Mouse (Mus musculus) fat pad, adult 2 months (tissue): ENCODE measurements around the gene Skida1.

ENCODE experiments used
- DNase-seq: peaks from one replicate; pipeline ENCODE4 v3.0.0-alpha.2; 2011; ENCODE audit warnings: low read depth, low spot score; ENCODE audit errors: extremely low read depth

Skida1 gene

DNA sequence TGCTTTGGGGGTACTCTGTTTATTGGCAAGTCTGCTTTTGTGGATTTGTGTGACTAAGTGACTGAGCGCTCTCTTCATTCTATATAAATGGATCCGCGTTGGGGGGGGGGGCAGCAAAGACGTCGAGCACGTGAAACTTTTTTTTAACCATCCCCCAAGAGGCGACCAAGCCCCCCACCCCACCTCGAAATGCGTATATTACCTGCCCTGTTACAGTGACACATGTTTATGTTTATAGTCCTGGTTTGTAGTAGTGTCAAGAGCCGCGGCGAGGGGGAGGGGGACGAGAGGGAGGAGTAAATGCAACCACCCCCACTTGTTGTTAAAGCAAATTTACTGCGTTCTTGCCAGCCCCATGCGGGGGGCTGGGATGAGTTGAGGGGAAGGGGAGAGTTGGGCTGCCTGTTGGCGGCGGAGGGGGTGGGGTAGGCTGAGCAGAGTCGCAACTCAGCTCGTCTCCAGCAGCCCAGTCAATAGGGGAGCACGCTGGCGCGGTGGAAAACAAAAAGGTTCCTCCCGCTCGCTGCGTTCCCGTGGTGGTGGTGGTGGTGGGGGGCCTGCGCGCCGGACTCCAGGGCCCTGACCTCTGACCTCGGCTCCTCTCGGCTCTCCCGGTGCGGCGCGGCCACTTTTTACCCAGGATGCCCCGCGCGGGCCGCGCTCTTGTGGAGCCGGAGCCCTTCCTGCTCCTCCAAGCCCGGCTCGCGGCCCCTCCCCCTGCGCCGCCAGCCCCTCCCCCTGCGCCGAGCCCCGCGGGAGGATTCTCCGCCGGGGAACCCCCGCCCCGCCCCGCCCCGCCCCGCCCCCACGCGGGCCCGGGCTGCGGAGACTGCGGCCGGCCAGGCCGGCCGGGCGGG is 7.3 kb upstream of the Skida1 start:
- DNase-seq: no peak

DNA sequence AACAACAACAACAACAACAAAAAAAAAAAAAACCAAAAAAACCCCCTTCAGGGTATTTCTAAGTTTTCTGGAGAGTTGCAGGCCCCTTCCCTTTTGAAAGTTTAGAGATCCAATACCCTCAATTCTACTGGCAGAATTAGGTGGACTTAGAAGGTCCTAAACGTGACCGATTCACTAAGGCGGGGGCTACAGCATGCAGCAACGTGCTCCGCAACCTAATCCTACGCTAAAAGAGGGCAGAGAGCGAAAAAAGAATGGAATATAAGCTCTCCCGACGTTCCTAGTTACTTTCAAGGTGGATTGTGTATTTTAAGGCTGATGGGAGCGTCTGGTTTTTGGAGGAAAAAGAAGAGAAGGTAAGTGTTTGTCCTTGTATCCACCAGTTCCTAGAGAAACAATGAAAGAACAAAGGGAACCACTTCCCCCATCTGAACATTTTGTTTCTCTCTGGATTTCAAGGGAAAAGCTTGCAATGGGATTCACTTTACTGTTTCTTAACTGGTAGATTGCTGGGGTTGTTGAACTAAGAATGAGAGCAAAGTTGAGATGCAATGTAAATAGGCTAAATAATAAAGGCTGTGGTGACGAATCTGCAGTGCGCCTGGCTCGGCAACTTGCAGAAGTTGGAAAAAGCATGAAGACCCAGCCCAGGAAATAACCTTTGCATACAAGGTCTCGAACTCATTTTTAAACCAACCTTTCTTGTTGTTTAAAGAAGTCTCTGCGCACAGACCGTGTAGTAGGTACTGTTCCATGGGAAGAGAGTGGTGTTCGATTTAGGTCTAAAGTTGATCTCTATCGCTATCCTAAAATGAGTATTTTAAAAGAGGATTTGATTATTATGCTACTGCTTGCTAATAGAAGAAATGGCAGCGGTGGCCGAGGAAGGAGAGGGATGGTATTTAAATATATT is 6.4 kb upstream of the Skida1 start, which contains the start of gene Mllt10:
Gene Mllt10 (plus strand): TSS at position 222 of the 913 bp plus-strand sequence.
- DNase-seq: no peak

DNA sequence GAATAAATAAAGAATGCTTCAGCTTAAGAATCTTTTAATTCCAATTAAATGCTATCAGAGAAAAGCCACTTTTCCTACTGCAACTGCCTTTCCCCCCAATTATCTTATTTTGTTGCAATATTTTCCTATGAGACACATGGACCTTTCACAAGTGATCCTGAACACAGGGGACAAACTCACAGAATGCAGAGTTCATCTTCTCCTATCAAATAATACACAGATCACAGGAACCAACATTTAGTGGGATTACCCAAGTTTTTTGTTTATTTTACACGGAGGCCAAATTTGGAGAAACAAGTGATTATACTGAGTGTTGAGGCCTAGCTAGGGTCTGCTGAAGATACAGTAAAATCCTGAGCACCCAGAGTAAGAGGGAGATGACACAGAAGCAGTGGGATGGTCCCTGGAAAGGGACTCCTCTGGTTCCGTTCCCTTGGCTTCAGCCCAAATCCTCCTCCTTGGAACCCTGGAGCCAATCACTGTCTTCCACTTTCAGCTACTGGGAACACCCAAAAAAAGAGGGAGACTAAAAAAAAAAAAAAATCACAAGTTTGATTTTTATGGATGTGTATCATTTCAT is 5.2 kb upstream of the Skida1 start:
- DNase-seq: no peak

DNA sequence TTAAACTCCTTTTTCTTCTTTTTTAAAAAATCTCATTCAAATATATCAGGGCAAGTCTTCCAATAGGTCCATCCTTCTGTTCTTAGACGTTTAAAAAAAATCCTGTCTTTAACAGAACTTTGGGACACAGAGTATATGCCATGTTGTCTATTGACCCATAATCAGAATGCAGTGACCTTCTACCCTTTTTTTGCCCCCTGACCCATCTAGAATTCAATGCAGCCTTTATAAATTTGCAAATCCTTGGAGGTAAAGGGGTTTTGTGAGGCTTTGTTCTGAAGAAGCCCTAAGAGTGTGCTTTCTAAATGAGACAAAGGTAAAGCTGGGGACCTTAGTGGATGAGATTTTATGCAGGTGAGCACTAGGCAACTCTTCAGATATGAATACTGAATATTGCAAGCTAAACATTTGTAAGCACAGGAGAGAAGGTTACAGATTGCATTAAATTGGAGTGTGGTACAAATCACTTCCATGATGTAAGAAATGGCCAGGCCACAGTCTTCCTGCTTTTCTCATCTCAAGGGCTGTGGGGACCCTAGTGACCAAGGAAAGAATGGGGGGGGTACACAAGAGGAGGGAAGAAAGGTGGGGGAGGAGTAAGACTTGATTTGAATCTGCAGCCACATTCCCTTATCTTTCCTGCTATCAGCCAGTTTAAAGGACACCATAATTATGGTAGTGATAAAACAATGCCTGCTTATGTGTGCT is 4.5 kb upstream of the Skida1 start:
- DNase-seq: no peak

DNA sequence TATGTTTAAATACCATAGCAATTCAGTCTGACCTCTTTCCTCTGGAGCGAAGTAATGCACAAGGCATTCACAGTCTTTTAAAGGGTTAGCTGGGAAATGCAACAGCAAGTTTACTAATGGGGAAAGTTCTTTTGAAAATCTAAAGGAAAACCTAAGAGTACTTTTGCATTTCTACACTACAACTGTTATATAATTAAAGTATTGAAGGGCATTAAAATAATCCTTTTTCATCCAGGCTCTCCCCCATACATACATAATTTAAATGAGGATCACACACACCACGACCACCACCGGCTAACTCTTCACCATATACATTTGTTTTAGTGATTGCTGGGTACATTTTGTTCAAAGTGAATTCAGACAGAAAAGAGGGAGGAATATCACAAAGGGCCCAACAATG is 3.7 kb upstream of the Skida1 start:
- DNase-seq: no peak

DNA sequence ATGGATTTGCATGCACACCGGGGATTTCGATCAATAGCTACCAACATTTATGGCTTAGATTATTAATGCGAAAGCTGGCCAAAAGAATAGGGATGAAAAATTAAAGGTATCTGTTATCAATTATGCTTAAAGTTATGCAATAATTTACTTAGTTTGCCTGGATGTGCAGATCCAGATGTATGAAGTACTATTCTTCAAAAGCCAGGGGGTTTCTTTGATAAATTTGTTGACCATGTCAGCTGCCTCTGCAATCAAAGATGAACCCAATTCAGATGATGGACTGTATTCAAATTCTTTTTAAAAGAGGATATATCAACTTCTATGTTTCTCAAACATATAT is 3.0 kb upstream of the Skida1 start:
- no peak for DNase-seq

DNA sequence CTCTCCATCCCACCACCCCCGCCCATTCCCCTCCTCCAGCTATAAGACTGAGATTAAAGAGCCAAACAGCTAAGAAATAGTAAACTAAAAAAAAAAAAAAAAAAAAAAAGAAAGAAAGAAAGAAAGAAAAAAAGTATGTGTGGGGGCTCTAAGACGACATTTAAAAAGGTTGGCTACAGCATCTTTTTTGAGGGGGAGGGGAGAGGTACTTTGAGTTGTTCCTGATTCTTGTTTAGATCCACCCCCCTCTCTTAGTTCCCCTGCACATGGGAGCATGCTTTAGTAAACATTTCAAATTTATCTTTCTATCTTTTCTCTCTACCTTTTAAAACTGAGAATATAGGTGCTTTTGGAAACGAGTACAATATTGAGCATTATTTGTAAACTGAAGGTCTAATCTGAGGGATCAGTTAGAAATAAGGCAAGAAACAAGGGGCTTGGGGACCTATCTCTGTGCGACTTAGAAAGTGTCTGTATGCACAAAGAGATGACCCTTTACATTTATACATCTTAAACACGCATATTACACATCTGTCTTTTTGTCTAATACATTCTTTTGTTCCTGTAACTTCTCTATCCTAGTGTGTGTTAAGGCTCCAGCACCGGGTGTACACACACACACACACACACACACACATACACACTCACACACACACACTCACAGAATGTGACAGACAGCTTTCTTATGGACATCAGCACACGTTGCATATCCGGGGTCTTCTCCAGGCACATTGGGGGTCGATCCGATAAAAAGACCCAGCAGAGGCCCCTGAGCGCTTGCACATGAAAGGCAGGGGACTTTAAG is 2.4 kb upstream of the Skida1 start:
- no peak for DNase-seq

DNA sequence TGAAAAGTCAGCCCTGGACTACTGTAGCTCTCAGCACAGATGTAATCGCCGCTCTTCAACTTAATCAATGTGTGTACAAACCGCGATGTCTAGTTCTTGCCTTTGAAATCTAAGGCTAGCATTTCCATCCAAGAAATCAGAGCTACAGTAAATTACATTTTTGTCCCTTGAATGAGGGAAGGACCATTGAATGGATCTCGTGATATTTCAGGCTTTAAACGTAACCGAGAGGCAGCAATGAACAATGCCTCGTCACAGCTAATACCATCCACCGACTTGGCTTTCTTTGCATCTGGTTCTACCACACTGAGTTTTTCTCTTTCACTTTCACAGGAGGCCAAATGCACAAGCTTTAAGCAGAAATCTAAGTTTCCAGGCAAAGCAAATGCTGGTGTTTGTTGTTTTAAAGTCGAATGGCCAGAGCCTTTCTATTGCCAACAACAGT is 1.7 kb upstream of the Skida1 start:
- no peak for DNase-seq

DNA sequence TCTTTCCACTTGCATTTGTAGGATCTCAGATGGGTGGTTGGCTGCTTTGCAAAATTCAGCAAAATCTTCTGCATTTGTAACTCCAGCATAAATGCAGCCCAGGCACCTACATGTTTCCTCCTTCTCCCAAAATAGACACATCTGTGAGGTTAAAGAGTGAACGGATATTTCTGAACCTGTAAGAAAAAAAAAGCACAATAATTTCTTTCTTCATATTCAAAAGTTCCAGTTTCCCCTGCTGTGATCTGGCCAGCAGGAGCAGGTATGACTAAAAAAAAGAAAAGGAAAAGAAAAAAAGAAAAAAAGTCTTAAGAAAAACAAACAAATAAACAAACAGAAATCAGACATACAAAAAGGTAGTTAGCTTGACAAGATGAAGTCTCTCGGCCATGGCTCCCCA is 1.2 kb upstream of the Skida1 start:
- DNase-seq: no peak

DNA sequence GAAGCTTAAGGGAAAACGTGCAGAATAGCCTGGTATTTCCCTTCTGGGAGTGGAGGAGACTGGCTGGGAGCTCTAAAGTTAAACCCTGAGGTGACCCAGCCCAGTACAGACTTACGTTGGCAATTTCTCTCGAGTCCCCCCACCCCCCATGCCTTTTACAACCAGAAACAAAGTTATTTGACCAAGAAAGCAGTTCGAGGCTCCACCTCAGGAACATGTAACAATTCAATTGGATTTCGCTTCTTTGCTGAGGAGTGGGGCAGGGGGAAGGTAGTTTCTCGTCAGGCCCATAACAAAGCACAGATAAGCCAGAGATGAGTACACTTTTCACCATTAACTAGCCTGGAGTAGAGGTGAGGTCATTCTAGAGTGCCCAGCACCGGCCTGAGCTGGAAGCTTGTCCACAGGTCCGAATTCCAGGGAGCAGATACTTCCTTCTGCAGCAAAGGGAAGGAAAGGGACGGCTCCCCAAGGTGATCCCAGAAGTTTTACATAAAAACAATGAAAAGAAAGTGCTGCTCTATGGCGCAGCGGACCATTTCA is 499 bp upstream of the Skida1 start:
- DNase-seq: no peak

DNA sequence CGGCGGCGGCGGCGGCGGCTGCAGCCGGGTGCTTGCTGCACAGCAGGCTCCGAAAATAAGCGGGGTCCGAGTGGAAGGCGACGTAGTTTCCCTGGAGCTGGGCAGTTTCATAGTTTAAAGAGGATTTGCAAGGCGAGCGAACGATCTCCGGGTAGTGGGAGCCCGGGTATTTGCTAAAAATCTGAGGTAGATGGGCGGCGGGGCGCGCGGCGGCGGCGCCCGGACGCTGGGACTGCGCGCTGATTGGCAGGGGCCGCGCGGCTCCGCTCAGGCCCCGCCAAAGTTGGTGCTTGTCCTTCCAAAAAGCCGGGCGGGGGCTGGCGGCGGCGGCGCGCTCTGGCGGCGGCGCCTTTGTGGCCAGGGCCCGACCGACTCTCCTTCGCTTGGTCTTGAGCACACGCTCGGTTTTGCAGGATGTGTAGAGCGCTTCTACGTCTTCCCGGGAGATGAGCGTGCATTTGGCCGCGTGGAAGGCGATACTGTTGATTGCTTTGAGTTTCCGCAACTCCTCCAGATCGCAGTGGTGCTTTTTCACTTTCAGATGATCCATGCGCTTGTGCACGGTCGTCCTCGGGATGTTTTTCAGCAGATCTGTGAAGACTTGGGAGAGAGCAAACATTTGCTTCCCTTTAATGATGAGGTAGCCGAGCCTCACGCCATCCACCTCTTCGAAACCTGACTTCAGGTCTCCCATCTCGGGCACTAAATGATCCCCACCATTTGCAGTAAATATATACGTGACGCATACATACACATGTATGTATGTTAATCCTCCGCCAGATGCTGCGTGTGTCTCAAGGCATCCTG is 1.0 kb downstream of the Skida1 start:
- DNase-seq: no peak

DNA sequence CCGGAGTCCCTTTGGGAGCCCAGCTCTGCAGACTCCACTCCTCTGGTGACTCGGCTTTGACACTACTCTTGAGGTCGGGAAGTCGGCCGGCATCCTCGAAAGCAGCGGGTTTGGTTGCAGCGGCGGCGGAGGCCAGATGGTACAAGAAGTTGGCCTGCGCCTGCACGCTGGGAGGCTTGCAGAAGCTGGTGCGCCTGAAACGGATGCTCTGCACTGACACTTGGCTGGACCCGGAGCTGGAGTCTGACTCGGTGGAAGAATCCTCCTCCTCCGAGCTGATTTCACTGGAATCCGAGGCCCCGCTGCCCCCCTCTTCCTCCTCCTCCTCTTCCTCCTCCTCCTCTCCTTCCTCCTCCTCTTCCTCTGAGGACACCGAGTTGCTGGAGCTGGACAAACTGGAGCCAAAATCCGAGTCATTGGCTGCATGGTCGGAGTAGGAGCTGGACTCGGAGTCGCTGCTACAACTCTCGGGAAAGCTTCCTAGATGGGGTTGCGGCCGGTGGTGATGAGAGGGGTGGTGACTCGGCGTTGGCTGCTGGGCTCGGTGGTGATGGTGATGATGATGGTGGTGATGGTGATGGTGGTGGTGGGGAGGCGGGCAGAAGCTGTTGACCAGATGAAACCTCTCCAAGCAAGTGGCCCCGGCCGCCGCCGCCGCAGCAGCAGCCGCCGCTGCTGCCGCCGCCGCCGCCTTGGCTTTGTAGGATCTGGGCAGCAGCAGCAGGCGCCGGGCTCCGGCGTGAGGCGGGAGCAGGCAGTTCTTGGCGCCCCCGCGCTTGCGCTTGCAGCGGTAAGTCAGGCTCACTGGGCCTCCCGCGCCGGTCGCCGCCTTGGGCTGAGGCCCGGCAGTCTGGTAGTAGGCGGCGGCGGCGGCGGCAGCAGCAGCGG is 1.8 kb downstream of the Skida1 start:
- DNase-seq: no peak

DNA sequence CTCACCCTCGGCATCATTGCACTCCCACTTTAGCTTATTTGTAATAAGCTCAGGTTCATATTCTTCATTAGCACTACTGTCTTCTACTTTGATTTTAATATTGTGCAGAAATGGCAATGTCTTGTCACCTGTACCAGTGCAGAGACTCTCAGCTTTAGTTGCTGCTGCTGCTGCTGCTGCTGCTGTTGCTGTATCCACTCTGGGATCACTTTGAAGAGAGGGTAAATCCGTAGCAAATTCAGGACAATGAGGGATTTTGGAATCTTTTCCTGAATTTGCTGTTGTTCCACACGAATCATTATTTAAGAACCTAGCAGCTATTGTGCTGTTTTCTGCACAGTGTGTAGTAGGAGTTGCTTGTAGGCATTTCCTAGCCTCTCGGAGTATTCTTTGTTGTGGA is 2.7 kb downstream of the Skida1 start:
- no peak for DNase-seq

DNA sequence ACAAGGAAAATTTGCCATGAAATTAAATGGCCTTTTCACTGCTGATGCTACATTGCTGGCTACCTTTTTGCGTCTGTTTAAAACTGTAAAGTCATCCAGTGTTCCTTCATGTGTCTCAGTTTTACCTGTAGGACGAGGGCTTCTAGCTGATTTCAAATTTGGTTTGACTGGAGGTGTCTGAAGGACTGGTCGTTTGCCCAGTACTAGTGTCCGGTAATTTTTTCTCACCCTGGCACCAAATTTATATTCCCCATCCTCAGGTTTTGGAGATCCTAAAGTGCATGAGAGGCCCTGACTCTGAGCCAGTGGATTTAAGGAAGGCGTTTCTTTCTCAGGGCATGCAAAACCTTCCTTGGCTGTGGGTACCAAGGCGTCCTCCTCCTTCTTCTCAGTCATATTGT is 3.1 kb downstream of the Skida1 start:
- no peak for DNase-seq

DNA sequence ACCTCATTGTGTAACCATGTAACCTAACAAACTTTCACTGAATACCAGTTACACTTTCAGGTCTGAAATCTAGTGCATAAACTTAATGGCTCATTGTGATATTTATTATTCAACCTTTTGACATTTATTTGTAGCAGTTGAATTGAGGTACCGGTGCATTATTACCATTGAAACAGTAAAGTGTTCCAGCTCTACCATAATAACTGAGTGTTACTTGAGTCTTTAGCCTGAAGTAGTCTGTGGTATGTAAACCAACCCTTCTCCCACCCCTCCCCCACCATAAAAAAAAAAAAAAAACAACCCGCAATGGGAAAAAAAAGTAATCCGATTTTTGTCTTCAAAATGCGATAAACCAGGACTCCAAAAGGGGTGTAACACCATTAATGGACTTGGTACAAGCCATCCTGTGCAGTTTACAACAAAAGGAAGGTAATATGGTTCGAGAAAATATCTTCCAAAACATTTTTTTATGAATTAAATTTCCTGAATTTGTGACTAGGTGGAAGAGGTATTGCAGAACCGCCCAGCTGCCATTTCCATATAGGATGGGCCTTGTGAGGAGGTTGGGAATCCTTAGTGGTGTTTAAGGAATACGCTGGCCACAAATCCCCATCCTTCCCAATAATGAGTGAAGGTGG is 3.6 kb downstream of the Skida1 start:
- no peak for DNase-seq

DNA sequence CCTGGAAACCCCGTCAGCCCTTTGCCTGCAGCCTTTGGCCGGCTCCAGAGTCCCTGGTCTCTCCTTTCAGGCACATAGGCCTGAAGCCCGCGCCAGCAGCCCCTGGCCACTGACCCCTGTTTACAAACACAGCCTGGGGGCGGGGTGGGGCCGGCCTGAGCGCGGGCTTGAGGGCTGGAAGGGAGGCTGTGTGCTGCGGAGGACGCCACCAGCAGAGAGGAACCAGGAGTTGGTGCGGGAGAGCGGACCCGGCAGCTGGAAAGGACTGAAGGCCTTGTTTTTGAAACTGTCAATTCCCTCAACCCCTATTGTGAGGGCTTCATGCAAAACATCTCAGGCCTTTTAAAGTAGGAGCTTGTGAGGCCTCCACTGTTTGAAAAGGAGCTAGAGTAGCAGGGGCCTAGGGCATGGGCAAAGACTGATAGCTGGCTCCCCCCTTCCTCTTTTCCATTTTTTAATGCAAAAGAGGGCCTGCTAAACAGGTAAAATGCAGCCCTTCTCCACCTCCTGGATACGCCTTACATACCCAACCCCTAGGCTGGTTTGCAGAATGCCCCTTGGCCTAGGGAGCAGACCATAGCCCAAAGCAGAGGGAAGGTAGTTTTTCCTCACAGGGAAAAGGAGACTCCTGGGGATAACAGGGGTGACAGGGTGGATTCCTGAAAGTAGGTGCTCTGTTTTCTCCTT is 7.5 kb downstream of the Skida1 start:
- DNase-seq: no peak
